Mouse (Mus musculus) CH12.LX (cell line): ENCODE results near the gene Pde4d.

Experiments
- BHLHE40 ChIP-seq: IDR thresholded peaks from 2 replicates; pipeline ENCODE4 v1.6.1; 2011; ENCODE audit warnings: mild to moderate bottlenecking, low read depth, low read length, improper control_type of control experiment
- CTCF ChIP-seq, 2 experiments: IDR thresholded peaks in 1 of 2; conservative IDR thresholded peaks in 1 of 2; 2 replicates each; pipeline ENCODE4 v1.5.1; 2011 to 2012; ENCODE audit warnings: low read depth in 2 of 2, low read length in 2 of 2, improper control_type of control experiment in 1 of 2, inconsistent platforms in 1 of 2, mild to moderate bottlenecking in 1 of 2, moderate library complexity in 1 of 2
- ELF1 ChIP-seq: IDR thresholded peaks from 2 replicates; pipeline ENCODE4 v1.6.1; 2014; ENCODE audit warnings: low read depth, mild to moderate bottlenecking, inconsistent platforms, low read length, improper control_type of control experiment
- ETS1 ChIP-seq: conservative IDR thresholded peaks from 2 replicates; pipeline ENCODE4 v1.6.1; 2012; ENCODE audit warnings: low read depth, mild to moderate bottlenecking, inconsistent platforms, low read length, improper control_type of control experiment, moderate library complexity
- GABPA ChIP-seq: IDR thresholded peaks from 2 replicates; pipeline ENCODE4 v1.6.1; 2012; ENCODE audit warnings: low read depth, low read length, improper control_type of control experiment, inconsistent platforms; ENCODE audit not compliant: insufficient replicate concordance
- IRF4 ChIP-seq: IDR thresholded peaks from 2 replicates; pipeline ENCODE4 v1.6.1; 2014; ENCODE audit warnings: low read depth, mild to moderate bottlenecking, inconsistent platforms, low read length, improper control_type of control experiment
- JUND ChIP-seq: conservative IDR thresholded peaks from 2 replicates; pipeline ENCODE4 v1.6.1; 2011; ENCODE audit warnings: low read depth, low read length, improper control_type of control experiment
- MAFK ChIP-seq: IDR thresholded peaks from 2 replicates; pipeline ENCODE4 v1.6.1; 2011; ENCODE audit warnings: low read length, improper control_type of control experiment; ENCODE audit not compliant: insufficient replicate concordance
- MEF2A ChIP-seq: IDR thresholded peaks from 2 replicates; pipeline ENCODE4 v1.6.1; 2014; ENCODE audit warnings: low read depth, mild to moderate bottlenecking, inconsistent platforms, low read length, improper control_type of control experiment, borderline replicate concordance
- NELFE ChIP-seq: IDR thresholded peaks from 2 replicates; pipeline ENCODE4 v1.6.1; 2011; ENCODE audit warnings: low read depth, low read length, improper control_type of control experiment
- NRF1 ChIP-seq: IDR thresholded peaks from 2 replicates; pipeline ENCODE4 v1.6.1; 2014; ENCODE audit warnings: low read depth, mild to moderate bottlenecking, inconsistent platforms, low read length, improper control_type of control experiment, moderate library complexity
- POLR2A ChIP-seq: IDR thresholded peaks from 2 replicates; pipeline ENCODE4 v1.6.1; 2011; ENCODE audit warnings: low read depth, mild to moderate bottlenecking, improper control_type of control experiment, low read length
- POLR2AphosphoS2 ChIP-seq: IDR thresholded peaks from 2 replicates; pipeline ENCODE4 v1.6.1; 2011; ENCODE audit warnings: low read depth, low read length, improper control_type of control experiment
- TCF12 ChIP-seq: IDR thresholded peaks from 2 replicates; pipeline ENCODE4 v1.6.1; 2014; ENCODE audit warnings: low read depth, mild to moderate bottlenecking, inconsistent platforms, low read length, improper control_type of control experiment

DNA sequence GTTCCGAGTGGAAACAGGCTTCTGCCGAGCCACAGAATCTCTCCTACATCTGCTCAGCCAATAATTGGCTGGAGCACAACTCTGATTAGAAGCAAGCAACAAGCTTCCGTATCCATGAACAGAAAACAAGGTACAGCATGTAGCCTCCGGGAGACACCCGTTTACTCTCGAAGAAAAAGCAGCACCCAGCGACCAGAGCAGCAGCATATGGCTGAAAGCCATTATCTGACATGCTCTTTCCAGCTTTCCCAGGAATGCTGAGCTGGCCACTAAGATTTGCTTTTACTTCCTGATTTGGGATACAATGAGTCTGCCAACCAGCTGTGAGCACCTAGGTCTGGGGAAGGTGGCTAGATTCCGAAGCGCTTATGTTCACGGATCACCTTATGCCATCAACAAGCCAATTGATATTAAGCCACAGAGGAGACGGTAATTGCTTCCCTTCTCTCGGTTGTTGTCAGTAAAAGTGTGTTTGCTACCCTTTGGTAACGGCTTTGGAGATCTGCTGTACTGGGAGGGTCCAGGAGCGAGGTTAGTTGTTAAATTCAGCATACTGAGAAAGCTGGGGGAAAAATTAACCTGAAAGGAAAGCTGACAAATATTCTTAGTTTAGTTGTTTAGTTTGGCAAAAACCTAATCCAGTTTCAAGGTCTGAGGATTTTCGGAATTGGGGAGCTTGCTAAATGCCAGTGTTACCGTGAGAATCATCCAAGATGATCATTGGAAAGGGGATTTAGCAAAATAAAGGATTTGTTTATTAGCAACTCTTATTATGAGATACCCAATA lies 1131.7 kb downstream of the Pde4d start:
- TF ChIP-seq NRF1 (no peak), CTCF (conservative IDR thresholded peaks at IDR 0.05 in 1 of 2, IDR thresholded peaks at IDR 0.05 in 1 of 2; ENCODE audit: low read depth in 2 of 2, low read length in 2 of 2) (no peak), NELFE (no peak), BHLHE40 (no peak), POLR2A (no peak), MEF2A (no peak), POLR2AphosphoS2 (no peak), ETS1 (no peak), JUND (no peak), MAFK (no peak), ELF1 (no peak), GABPA (no peak), TCF12 (no peak), IRF4 (no peak)
